Mouse (Mus musculus) hindbrain, embryonic 13.5 days (tissue): ENCODE measurements around the gene Klhl33. TPM values are rescaled to one million over a fixed set of nuclear protein-coding genes. Genes with fewer than 3 reads are reported as not detected.

Experiments used
- ATAC-seq: fragments of 200-750 bp; cut with Nextera tagmentation; 2 replicates; pipeline ENCODE4 v1.8.0; 2017; ENCODE audit warnings: moderate TSS enrichment; ENCODE audit not compliant: low FRiP score
- H3K27ac ChIP-seq: fragments of 300-500 bp; sonication (generic); 2 replicates; pipeline ENCODE4 v1.5.1; 2015; ENCODE audit warnings: inconsistent platforms, mild to moderate bottlenecking, moderate library complexity
- H3K27me3 ChIP-seq: fragments of 300-500 bp; sonication (generic); 2 replicates; pipeline ENCODE4 v1.6.1; 2015; ENCODE audit warnings: mild to moderate bottlenecking, inconsistent platforms
- H3K36me3 ChIP-seq: fragments of 300-500 bp; sonication (generic); 2 replicates; pipeline ENCODE4 v1.6.1; 2015; ENCODE audit warnings: mild to moderate bottlenecking, inconsistent platforms
- H3K4me1 ChIP-seq: fragments of 300-500 bp; sonication (generic); replicated peaks from 2 replicates; pipeline ENCODE4 v1.6.1; 2015; ENCODE audit warnings: inconsistent platforms
- H3K4me2 ChIP-seq: fragments of 300-500 bp; sonication (generic); 2 replicates; pipeline ENCODE4 v1.6.1; 2015; ENCODE audit warnings: inconsistent platforms, mild to moderate bottlenecking, moderate library complexity
- H3K4me3 ChIP-seq: fragments of 300-500 bp; sonication (generic); 2 replicates; pipeline ENCODE4 v1.5.1; 2015; ENCODE audit warnings: mild to moderate bottlenecking, inconsistent platforms
- H3K9ac ChIP-seq: fragments of 300-500 bp; sonication (generic); 2 replicates; pipeline ENCODE4 v1.6.1; 2015; ENCODE audit warnings: mild to moderate bottlenecking, inconsistent platforms
- H3K9me3 ChIP-seq: fragments of 300-500 bp; sonication (generic); 2 replicates; pipeline ENCODE4 v1.6.1; 2016; ENCODE audit warnings: inconsistent platforms
- WGBS: fragments of 180-500 bp; shearing (Covaris S2); methylation state at CpG from one replicate; pipeline ENCODE4 v1.1.7; 2015; 5-methylcytosine and 5-hydroxymethylcytosine counted together
- polyA plus RNA-seq: library from polyadenylated mRNA; unstranded; fragments of >200 nt; fragmentation: Nextera tagmentation; extraction: Ambion mirVana; gene quantifications from 2 replicates; pipeline ENCODE4 v1.2.1, GENCODE M21; 2015

The Klhl33 gene
- polyA plus RNA-seq, 1 experiment from 2014 or later, result 0.83 TPM

GRCm38 (mm10) chr14:50896747-50897373 lies 447 bp downstream of the Klhl33 start:
- 23% methylated on average over 23 of the region's 23 CpGs for WGBS
- Histone ChIP-seq H3K9me3 (no peaks in the 10 kb centered on the region), H3K4me1 (peaks cover 17% of the 10 kb centered on the region), H3K4me2 (peak overlapping the region; percentile 91), H3K9ac (peak overlapping the region; percentile 78), H3K27ac (peak overlapping the region; percentile 24; the same call in 1 of the 2 replicates), H3K27me3 (peaks cover 12% of the 10 kb centered on the region), H3K36me3 (no peaks in the 10 kb centered on the region), H3K4me3 (peak overlapping the region; percentile 55)
- peak; percentile 82 for ATAC-seq

DNA sequence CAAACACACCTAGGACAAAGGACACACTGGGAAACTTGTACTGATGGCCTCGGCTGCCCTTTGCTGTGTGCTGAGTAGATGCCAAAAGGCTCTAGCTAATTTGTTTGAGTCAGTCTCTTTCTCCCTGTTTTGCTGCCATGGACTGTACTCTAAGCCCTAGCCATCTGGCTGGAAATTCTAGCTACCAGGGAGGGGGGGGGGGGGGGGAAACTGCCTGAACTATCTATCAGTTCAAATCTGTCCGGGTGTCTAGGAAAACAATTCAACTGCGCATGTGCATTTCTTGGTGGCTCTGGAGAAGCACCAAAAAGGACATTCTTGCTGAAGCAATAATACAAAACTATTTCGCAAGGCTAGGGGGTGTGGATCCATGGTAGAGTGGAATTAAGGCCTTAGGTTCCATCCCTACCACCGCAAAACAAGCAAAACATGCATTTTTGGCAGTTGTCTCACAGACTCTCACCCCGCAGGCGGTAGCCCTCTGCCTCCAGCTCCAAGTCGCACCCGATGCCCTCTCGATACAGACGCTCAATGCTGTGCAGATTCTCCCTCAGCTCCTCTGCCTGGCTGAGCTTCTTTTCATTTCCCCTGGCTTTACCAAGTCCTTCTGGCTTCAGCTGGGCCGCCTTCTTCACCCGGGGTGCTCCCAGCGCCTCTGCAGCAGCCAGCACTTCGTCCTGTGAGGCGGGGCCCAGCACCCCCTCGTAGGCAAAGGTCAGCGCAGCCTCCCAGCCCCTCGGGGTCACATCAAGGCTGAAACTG lies 1.1 kb downstream of the Klhl33 start:
- peaks cover 12% of the 10 kb centered on the region for H3K27me3 ChIP-seq
- no peaks in the 10 kb centered on the region for H3K36me3 ChIP-seq
- H3K9me3 ChIP-seq, result no peaks in the 10 kb centered on the region
- peak; percentile 44 for ATAC-seq
- 16% methylated on average over 19 of the region's 19 CpGs for WGBS
- peak overlapping the region; percentile 55 for H3K4me3 ChIP-seq
- peak overlapping the region; percentile 78 for H3K9ac ChIP-seq
- H3K4me2 ChIP-seq, result peak overlapping the region; percentile 91
- peak overlapping the region; percentile 24 for H3K27ac ChIP-seq
- peaks cover 17% of the 10 kb centered on the region for H3K4me1 ChIP-seq

DNA sequence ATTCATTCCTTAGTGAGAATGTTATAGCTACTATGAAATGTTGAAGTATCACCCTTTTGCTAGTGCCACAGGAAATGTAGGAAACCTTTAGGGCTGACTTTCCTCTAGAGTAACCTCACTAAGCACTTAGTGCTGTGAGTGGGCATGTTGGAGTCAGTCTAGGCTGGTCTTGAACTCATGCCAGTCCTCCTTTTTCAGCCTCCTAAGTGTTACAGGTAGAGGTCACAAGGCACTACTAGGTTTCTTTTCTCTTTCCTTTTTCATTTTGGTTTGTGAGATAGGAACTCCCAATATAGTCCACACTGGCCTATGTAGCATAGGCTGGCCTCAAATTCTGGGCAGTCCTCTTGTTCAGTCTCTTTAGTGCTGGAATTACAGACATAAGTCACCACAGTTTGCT lies 1.9 kb downstream of the Klhl33 start:
- H3K27me3 ChIP-seq, result peaks cover 12% of the 10 kb centered on the region
- H3K4me1 ChIP-seq, result peaks cover 17% of the 10 kb centered on the region
- H3K4me3 ChIP-seq, result no peak overlapping the region
- no peak overlapping the region for H3K9ac ChIP-seq
- ATAC-seq, result no peak
- no peaks in the 10 kb centered on the region for H3K9me3 ChIP-seq
- no peak overlapping the region for H3K27ac ChIP-seq
- no peak overlapping the region for H3K4me2 ChIP-seq
- no peaks in the 10 kb centered on the region for H3K36me3 ChIP-seq

DNA sequence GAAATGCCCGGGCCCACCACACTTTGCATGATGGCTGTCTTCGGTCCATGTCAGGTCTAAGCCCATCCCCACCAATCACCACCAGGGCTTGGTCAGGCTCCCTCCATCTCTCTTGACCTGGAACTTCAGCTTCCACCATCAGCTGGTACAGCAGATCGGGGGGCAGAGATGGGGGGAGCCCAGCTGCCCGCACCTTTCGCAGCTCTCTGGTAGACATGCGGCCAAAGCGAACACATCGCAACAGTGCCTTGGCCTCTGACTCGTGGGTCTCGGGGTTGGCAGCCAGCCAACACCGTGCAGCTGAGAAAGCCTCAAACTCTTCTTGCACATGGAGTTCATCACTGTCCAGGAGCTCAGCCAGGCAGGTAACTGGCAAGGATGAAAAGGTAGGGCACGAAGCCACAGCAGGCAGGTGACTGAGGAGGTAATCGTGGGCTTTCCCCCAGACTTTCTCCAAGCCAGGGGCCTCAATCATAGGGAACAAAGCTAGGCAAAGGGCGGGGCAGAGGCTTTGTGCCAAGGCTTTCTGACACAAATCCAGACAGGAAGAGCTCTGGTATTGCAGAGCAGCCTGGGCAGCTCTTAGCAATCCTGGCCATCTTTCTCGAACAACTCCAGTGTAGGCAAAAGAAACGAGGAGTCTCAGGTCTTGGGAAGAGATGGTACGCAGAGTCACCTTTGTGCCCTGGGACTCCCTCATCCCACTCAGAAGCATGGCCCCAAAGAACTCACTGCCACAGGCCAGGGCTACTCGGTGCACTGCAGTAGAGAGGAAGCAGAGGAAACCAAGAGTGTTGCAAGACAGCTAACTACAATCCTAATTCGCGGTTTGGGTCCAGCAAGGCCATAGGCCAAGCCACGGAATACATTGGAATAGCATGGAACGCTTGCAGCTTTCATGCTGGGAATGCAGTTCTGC lies 4.5 kb downstream of the Klhl33 start:
- Histone ChIP-seq H3K27ac (no peak overlapping the region), H3K9me3 (no peaks in the 10 kb centered on the region), H3K4me1 (peaks cover 17% of the 10 kb centered on the region), H3K4me3 (no peak overlapping the region), H3K27me3 (peaks cover 11% of the 10 kb centered on the region), H3K36me3 (no peaks in the 10 kb centered on the region), H3K4me2 (no peak overlapping the region), H3K9ac (no peak overlapping the region)
- ATAC-seq, result no peak
- 88% methylated on average over 22 of the region's 22 CpGs for WGBS

GRCm38 (mm10) chr14:50892091-50892490 lies 5.2 kb downstream of the Klhl33 start:
- Histone ChIP-seq H3K4me1 (peaks cover 14% of the 10 kb centered on the region), H3K4me3 (no peak overlapping the region), H3K9ac (no peak overlapping the region), H3K4me2 (no peak overlapping the region), H3K27me3 (peaks cover 4% of the 10 kb centered on the region), H3K9me3 (no peaks in the 10 kb centered on the region), H3K36me3 (no peaks in the 10 kb centered on the region), H3K27ac (no peak overlapping the region)
- 94% methylated on average over 7 of the region's 7 CpGs for WGBS
- no peak for ATAC-seq

GRCm38 (mm10) chr14:50891621-50892020 lies 5.7 kb downstream of the Klhl33 start:
- 93% methylated on average over 8 of the region's 8 CpGs for WGBS
- peaks cover 4% of the 10 kb centered on the region; the same call in 1 of the 2 replicates for H3K27me3 ChIP-seq
- H3K9me3 ChIP-seq, result no peaks in the 10 kb centered on the region
- H3K4me1 ChIP-seq, result peaks cover 9% of the 10 kb centered on the region
- ATAC-seq, result no peak; the same call in 1 of the 2 replicates
- no peak overlapping the region for H3K9ac ChIP-seq
- no peak overlapping the region for H3K4me2 ChIP-seq
- H3K4me3 ChIP-seq, result no peak overlapping the region
- no peak overlapping the region for H3K27ac ChIP-seq
- H3K36me3 ChIP-seq, result no peaks in the 10 kb centered on the region

DNA sequence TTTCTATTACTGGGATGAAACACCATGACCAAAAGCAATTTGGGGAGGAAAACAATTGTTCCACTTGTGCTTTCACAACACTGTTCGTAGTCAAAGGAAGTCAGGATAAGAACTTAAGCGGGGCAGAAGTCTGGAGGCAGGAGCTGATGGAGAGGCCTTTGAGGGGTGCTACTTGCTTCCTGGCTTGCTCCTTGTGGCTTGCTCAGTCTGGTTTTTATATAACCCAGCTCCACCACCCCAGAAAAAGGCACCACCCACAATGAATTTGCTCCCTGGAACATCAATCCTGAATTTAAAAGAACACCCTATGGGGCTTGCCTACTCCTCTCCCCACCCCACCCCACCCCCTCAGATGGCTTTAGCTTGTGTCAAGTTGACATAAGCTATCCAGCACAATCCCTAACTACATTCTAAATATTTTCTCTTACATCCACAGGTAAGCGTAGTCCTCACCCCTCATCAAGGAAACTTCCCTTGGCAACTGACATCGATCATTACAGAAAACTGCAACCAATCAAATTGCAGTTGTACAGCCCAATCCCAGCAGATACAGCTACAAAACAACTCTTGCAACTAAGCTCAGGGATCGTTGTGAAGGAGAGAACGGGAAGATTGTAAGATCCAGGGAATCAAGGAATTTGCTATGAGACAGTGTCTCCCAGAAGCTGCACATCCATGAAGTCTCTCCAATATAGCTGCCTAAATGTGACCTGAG lies 20.9 kb downstream of the Klhl33 start:
- ATAC-seq, result no peak
- Histone ChIP-seq H3K9me3 (no peaks in the 10 kb centered on the region), H3K27me3 (no peaks in the 10 kb centered on the region), H3K4me2 (no peak overlapping the region), H3K9ac (no peak overlapping the region), H3K4me3 (no peak overlapping the region), H3K36me3 (no peaks in the 10 kb centered on the region), H3K27ac (no peak overlapping the region), H3K4me1 (no peaks in the 10 kb centered on the region)
- 91% methylated on average over 6 of the region's 6 CpGs for whole genome bisulfite sequencing

- 80% methylated on average over 6 of the region's 6 CpGs for WGBS
- no peak for ATAC-seq
- H3K27me3 ChIP-seq, result no peaks in the 10 kb centered on the region
These were observed 21.6 kb downstream of the Klhl33 start for GRCm38 (mm10) chr14:50875591-50876230.

GRCm38 (mm10) chr14:50875175-50875574 lies 22.1 kb downstream of the Klhl33 start:
- no peaks in the 10 kb centered on the region for H3K9me3 ChIP-seq
- H3K27ac ChIP-seq, result no peak overlapping the region
- H3K9ac ChIP-seq, result no peak overlapping the region
- peaks cover 6% of the 10 kb centered on the region for H3K4me1 ChIP-seq
- H3K36me3 ChIP-seq, result no peaks in the 10 kb centered on the region
- ATAC-seq, result no peak
- no peak overlapping the region for H3K4me2 ChIP-seq
- WGBS, result 92% methylated on average over 3 of the region's 3 CpGs
- no peak overlapping the region for H3K4me3 ChIP-seq
- H3K27me3 ChIP-seq, result no peaks in the 10 kb centered on the region

More at GRCm38 (mm10) chr14:50875591-50876230, 21.6 kb downstream of the Klhl33 start:
- H3K4me2 ChIP-seq, result no peak overlapping the region
- no peak overlapping the region for H3K27ac ChIP-seq
- no peaks in the 10 kb centered on the region for H3K36me3 ChIP-seq
- H3K4me3 ChIP-seq, result no peak overlapping the region
- no peak overlapping the region for H3K9ac ChIP-seq
- peaks cover 2% of the 10 kb centered on the region for H3K4me1 ChIP-seq
- H3K9me3 ChIP-seq, result no peaks in the 10 kb centered on the region

GRCm38 (mm10) chr14:50871284-50871683 lies 26.0 kb downstream of the Klhl33 start:
- H3K4me3 ChIP-seq, result no peak overlapping the region
- no peak overlapping the region for H3K9ac ChIP-seq
- 92% methylated on average over 2 of the region's 2 CpGs for WGBS
- no peak for ATAC-seq
- H3K9me3 ChIP-seq, result no peaks in the 10 kb centered on the region
- H3K4me1 ChIP-seq, result peaks cover 7% of the 10 kb centered on the region
- no peak overlapping the region for H3K4me2 ChIP-seq
- no peaks in the 10 kb centered on the region for H3K36me3 ChIP-seq
- H3K27me3 ChIP-seq, result no peaks in the 10 kb centered on the region
- no peak overlapping the region for H3K27ac ChIP-seq

DNA sequence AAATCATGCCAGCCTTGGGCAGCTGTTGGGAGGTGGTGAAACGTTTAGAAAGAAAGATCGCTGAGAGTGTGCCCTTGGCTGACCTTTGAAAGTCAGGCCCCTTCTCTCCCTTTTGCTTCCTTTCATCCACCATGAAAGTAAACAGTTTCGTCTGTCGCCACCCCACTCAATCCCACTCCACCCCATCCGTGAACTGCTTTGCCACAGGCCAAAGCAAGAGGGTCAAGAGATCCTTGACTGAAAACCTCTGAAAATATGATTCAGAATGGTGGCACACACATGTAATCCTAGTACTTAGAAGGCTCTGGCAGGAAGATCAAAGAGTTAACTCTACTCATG lies 26.5 kb downstream of the Klhl33 start:
- H3K4me3 ChIP-seq, result peak overlapping the region; percentile 54
- peak overlapping the region; percentile 66 for H3K4me2 ChIP-seq
- H3K36me3 ChIP-seq, result no peaks in the 10 kb centered on the region
- WGBS, result 33% methylated on average over 5 of the region's 5 CpGs
- H3K9me3 ChIP-seq, result no peaks in the 10 kb centered on the region
- no peak; the same call in 1 of the 2 replicates for ATAC-seq
- no peak overlapping the region for H3K27ac ChIP-seq
- peaks cover 7% of the 10 kb centered on the region for H3K4me1 ChIP-seq
- H3K9ac ChIP-seq, result peak overlapping the region; percentile 75
- no peaks in the 10 kb centered on the region for H3K27me3 ChIP-seq
